Mouse (Mus musculus) Patski (cell line): Measurements from ENCODE around the gene Gm45713. TPM values are rescaled to one million over a fixed set of nuclear protein-coding genes. Genes with fewer than 3 reads are reported as not detected.
"Not testable (repeated sequence)": the region's sequence is repeated elsewhere in the genome, so short reads cannot be mapped to it uniquely, and the experiment has no call there.

Source experiments
- ATAC-seq: fragments of 100-300 bp; one replicate; pipeline ENCODE4 v1.8.0; 2021
- CTCF ChIA-PET: fragments of 350-600 bp; sonication (Branson Sonifier 250); formaldehyde crosslinking; loops from one replicate; lab custom pipeline; 2022; ENCODE audit warnings: inconsistent platforms; lab: Charles Lee
- POLR2A ChIA-PET: fragments of 350-600 bp; sonication (Branson Sonifier 250); formaldehyde crosslinking; loops from one replicate; lab custom pipeline; 2022; ENCODE audit warnings: antibody characterized with exemption, inconsistent platforms; lab: Charles Lee
- DNase-seq: peaks from one replicate; pipeline ENCODE4 v3.0.0-alpha.2; 2011; ENCODE audit warnings: low read depth, low spot score
- H3K27me3 ChIP-seq: fragments of 371-371 bp; one replicate; pipeline ENCODE4 v1.5.1; 2021
- CTCF ChIP-seq: fragments of 100-300 bp; IDR thresholded peaks from one replicate; pipeline ENCODE4 v1.5.1; 2021
- in situ Hi-C: fragments of 300-500 bp; cut with MboI; formaldehyde crosslinking; loops from 3 replicates; pipeline ENCODE4 v1.11.1; 2018; ENCODE audit warnings: low pct_unique_long_range_greater_than_20kb, mixed read lengths
- polyA plus RNA-seq: library from polyadenylated mRNA; unstranded; gene quantifications from one replicate; pipeline ENCODE4 v1.2.3, GENCODE M21; 2021

Gm45713 gene
- polyA plus RNA-seq, 1 experiment from 2014 or later = not detected

GRCm38 (mm10) chr7:45133446-45134159 lies 2.4 kb downstream of the Gm45713 start:
- ChIA-PET POLR2A (no interaction called here), CTCF (interaction anchor here (1.6 kb wide), 1 partner anchor 9 kb away, joined by 4 read pairs; no protein-coding TSS in a partner anchor)
- in situ Hi-C loops = no loop called here
- no peaks in the 10 kb centered on the region for H3K27me3 ChIP-seq
- no peak for TF ChIP-seq CTCF
- no peak for DNase-seq
- no peak for ATAC-seq

- H3K27me3 ChIP-seq = no peaks in the 10 kb centered on the region
- in situ Hi-C loops = no loop called here
- no peak for TF ChIP-seq CTCF
- no peak for ATAC-seq
- ChIA-PET POLR2A (no interaction called here), CTCF (interaction anchor here (1.0 kb wide), 1 partner anchor 11 kb away, joined by 3 read pairs; no protein-coding TSS in a partner anchor)
- DNase-seq = no peak
Observed at GRCm38 (mm10) chr7:45131850-45132249, 4.2 kb downstream of the Gm45713 start.

GRCm38 (mm10) chr7:45129776-45130512 lies 6.1 kb downstream of the Gm45713 start:
- no peak for ATAC-seq
- in situ Hi-C loops = no loop called here
- no peaks in the 10 kb centered on the region for H3K27me3 ChIP-seq
- TF ChIP-seq CTCF = no peak
- POLR2A ChIA-PET = interaction anchor here (0.6 kb wide), 1 partner anchor 28 kb away, joined by 4 read pairs; no protein-coding TSS in a partner anchor
- CTCF ChIA-PET = interaction anchor here (0.7 to 1.6 kb wide), 2 partner anchors 45 to 163 kb away, joined by 3 read pairs; no protein-coding TSS in a partner anchor
- DNase-seq = no peak

GRCm38 (mm10) chr7:45129318-45129717 lies 6.7 kb downstream of the Gm45713 start:
- no peak for ATAC-seq
- no peak for DNase-seq
- ChIA-PET POLR2A (no interaction called here), CTCF (interaction anchor here (1.6 kb wide), 1 partner anchor 45 kb away, joined by 3 read pairs; no protein-coding TSS in a partner anchor)
- in situ Hi-C loops = no loop called here
- no peaks in the 10 kb centered on the region for H3K27me3 ChIP-seq
- TF ChIP-seq CTCF = no peak

- ChIA-PET POLR2A (no interaction called here), CTCF (interaction anchor here (1.6 kb wide), 1 partner anchor 44 kb away, joined by 3 read pairs; no protein-coding TSS in a partner anchor)
- DNase-seq = peak; percentile 95
- no peak for TF ChIP-seq CTCF
- no peaks in the 10 kb centered on the region for H3K27me3 ChIP-seq
- in situ Hi-C loops = no loop called here
- ATAC-seq = peak; percentile 77
Observed at GRCm38 (mm10) chr7:45128624-45129246, 7.3 kb downstream of the Gm45713 start, which contains the start of gene Rpl13a. TSS of gene Rpl13a (minus strand) at chr7:45128761.

- ATAC-seq (no peak), DNase-seq (no peak)
- H3K27me3 ChIP-seq = no peaks in the 10 kb centered on the region
- TF ChIP-seq CTCF = no peak
- CTCF ChIA-PET = interaction anchor here (1.0 to 1.3 kb wide), 3 partner anchors 10 to 59 kb away, joined by 3 read pairs; partner anchors contain the start of gene Aldh16a1
- in situ Hi-C loops = no loop called here
- POLR2A ChIA-PET = interaction anchor here (0.6 kb wide), 2 partner anchors 22 to 39 kb away, joined by 3 to 4 read pairs; no protein-coding TSS in a partner anchor
Observed at GRCm38 (mm10) chr7:45127700-45128224, 8.3 kb downstream of the Gm45713 start.

GRCm38 (mm10) chr7:45126844-45127699 lies 9.0 kb downstream of the Gm45713 start:
- no peak for TF ChIP-seq CTCF
- CTCF ChIA-PET = interaction anchor here (1.0 to 1.3 kb wide), 3 partner anchors 9 to 58 kb away, joined by 3 read pairs; partner anchors contain the start of gene Aldh16a1
- no peaks in the 10 kb centered on the region for H3K27me3 ChIP-seq
- POLR2A ChIA-PET = interaction anchor here (0.6 kb wide), 2 partner anchors 23 to 39 kb away, joined by 3 to 4 read pairs; no protein-coding TSS in a partner anchor
- ATAC-seq = no peak
- in situ Hi-C loops = no loop called here
- no peak for DNase-seq

GRCm38 (mm10) chr7:45126147-45126843 lies 9.7 kb downstream of the Gm45713 start:
- in situ Hi-C loops = no loop called here
- no peaks in the 10 kb centered on the region for H3K27me3 ChIP-seq
- TF ChIP-seq CTCF = no peak
- ChIA-PET CTCF (no interaction called here), POLR2A (no interaction called here)
- ATAC-seq (no peak), DNase-seq (no peak)

- CTCF ChIA-PET, POLR2A ChIA-PET: not testable (repeated sequence)
Observed at GRCm38 (mm10) chr7:45125649-45126048, 10.4 kb downstream of the Gm45713 start.

More at GRCm38 (mm10) chr7:45125649-45126048, 10.4 kb downstream of the Gm45713 start:
- DNase-seq, in situ Hi-C loops, ATAC-seq, H3K27me3 ChIP-seq: not testable (repeated sequence)
